Mouse (Mus musculus) stomach, embryonic 14.5 days (tissue): ENCODE data around the gene Cpb2. TPM values are rescaled to one million over a fixed set of nuclear protein-coding genes. Genes with fewer than 3 reads are reported as not detected.

Experiments
- microRNA-seq: library from miRNA; unstranded; fragments of <30 nt; microRNA quantifications from one replicate; pipeline ENCODE4, GENCODE M21; 2016
- polyA plus RNA-seq: library from polyadenylated mRNA; unstranded; fragments of >200 nt; fragmentation: Nextera tagmentation; extraction: Ambion mirVana; gene quantifications from 2 replicates; pipeline ENCODE4 v1.2.1, GENCODE M21; 2014

Cpb2 gene
- polyA plus RNA-seq, 1 experiment from 2014 or later = 2.7 TPM

Small RNAs within 50 kb of the gene (microRNA-seq; reads per million reads assigned to microRNA genes)
- gene Gm44482 = not detected

Other genes with a start within 250 kb of the Cpb2 start
- gene Rubcnl, start 226.3 kb upstream of the Cpb2 start, polyA plus RNA-seq = 0.84 and 0.88 TPM in 2 replicates
- not detected in 2 replicates for gene Lrrc63, start 111.4 kb upstream of the Cpb2 start, polyA plus RNA-seq
- gene Lcp1, start 111.2 kb upstream of the Cpb2 start, polyA plus RNA-seq = 47.0 and 59.7 TPM in 2 replicates
- 25.0 and 33.4 TPM in 2 replicates for gene Zc3h13, start 42.1 kb downstream of the Cpb2 start, polyA plus RNA-seq
- 0.34 and 0.51 TPM in 2 replicates for gene Siah3, start 213.7 kb downstream of the Cpb2 start, polyA plus RNA-seq